Mouse (Mus musculus): ENCODE data around the gene Tuba1a. TPM values are rescaled to one million over a fixed set of nuclear protein-coding genes. Genes with fewer than 3 reads are reported as not detected.

Tuba1a gene
- total RNA-seq, 2 experiments from 2014 or later, result 817 to 827 TPM

DNA sequence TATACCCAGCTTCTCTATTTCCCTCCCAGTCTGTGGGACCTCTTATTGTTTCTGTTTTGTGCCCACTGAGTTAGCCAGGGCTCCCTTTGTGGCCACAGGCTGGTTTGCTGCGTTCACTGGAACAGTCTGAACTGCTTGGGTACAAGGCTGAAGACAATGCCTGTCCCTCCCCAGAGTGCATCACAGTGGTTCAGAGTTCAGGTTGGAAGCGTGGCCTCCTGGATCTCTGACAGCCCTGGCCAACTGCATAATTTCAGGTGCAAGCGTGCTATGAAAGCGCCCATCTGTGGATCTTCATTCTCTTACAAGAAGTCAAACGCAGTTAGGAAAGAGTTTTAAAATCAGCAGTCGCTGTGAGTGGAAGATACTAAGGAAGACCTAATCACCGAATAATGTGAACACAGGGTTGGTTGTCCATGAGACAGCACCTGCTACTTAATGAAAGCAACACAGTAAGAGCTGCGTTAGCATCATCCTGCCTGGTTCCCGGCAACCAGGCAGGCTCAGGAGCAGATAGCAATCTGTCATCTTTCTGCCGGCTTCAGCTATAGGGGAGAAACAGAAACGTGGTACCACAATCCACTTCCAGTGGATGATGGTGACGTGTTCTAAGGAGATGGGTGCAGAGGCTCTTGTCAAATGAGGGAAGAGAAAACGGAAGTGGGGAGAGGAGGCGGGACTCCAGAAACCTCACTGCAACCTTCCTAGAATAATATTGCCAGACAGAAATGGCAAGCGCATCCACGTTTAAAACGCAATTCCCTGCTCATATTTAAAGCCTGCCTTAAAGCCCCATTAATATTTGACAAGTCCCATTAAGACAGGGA is 38.8 kb upstream of the Tuba1a start:
- peak; percentile 63 to 71 for DNase-seq (ENCODE audit: extremely low spot score in 1 of 2, low spot score in 2 of 2)
- no peak for TF ChIP-seq CTCF (IDR thresholded peaks at IDR 0.05)
- peak overlapping the region; percentile 95 for H3K27ac ChIP-seq
- H3K4me3 ChIP-seq, result peak overlapping the region; percentile 46
- intact Hi-C loops (cut with DNase I), result loop anchor here (2.0 to 5.0 kb wide), 2 partner anchors 21 to 120 kb away; partner anchors contain the start of gene Kmt2d

GRCm38 (mm10) chr15:98991540-98992050 is 38.1 kb upstream of the Tuba1a start:
- intact Hi-C loops (cut with DNase I), result loop anchor here (2.0 to 5.0 kb wide), 2 partner anchors 21 to 119 kb away; partner anchors contain the start of gene Kmt2d
- DNase-seq (ENCODE audit: extremely low spot score in 1 of 2, low spot score in 2 of 2), result no peak
- TF ChIP-seq CTCF (IDR thresholded peaks at IDR 0.05), result no peak
- Histone ChIP-seq H3K27ac (peak overlapping the region; percentile 95), H3K4me3 (no peak overlapping the region)

DNA sequence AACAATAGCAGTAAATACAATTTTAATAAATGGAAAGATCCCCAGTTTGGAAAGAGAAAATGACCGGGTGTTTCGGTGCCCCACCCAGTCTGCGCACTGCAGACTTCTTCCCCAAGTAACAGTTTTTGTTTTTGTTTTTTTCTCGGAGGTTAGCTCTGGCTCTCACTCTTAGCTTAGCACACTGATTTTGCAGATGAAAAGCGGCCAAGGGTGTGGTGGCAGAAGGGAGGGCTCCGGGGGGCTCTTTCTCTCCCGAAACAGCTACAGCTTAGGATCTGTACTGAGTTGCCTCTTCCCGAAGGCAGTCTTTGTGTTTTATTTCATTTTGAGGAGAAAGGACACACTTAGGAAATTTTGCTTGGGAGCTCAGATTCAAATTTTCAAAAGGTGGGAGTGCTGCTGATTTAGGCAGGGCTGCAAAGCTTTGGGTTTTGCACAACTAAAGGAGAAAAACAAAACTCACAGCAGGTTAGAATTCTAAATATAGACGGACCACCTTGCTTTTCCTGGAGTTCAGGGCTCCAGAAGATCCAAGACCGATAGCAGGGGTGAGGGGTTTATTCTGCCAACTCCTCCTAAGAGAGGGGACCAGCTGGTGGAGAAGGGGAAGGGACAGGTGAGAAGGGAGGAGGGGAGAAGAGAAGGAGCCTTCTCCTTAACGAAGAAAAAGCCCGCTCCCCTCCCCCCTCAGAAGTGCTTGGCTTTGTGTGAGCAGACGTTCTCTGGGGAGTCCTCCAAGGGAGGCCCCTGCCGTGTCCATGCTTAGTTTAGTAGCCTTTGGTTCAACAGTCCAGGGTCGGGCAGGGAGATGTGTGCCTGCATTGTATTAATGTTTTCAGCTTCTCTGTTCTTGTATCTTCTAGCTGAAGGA is 37.4 kb upstream of the Tuba1a start:
- Histone ChIP-seq H3K27ac (peak overlapping the region; percentile 95), H3K4me3 (no peak overlapping the region)
- TF ChIP-seq CTCF (IDR thresholded peaks at IDR 0.05), result no peak
- intact Hi-C loops (cut with DNase I), result loop anchor here (5.0 kb wide), 1 partner anchor 119 kb away; the partner anchor contains the start of gene Kmt2d
- no peak for DNase-seq (ENCODE audit: extremely low spot score in 1 of 2, low spot score in 2 of 2)

DNA sequence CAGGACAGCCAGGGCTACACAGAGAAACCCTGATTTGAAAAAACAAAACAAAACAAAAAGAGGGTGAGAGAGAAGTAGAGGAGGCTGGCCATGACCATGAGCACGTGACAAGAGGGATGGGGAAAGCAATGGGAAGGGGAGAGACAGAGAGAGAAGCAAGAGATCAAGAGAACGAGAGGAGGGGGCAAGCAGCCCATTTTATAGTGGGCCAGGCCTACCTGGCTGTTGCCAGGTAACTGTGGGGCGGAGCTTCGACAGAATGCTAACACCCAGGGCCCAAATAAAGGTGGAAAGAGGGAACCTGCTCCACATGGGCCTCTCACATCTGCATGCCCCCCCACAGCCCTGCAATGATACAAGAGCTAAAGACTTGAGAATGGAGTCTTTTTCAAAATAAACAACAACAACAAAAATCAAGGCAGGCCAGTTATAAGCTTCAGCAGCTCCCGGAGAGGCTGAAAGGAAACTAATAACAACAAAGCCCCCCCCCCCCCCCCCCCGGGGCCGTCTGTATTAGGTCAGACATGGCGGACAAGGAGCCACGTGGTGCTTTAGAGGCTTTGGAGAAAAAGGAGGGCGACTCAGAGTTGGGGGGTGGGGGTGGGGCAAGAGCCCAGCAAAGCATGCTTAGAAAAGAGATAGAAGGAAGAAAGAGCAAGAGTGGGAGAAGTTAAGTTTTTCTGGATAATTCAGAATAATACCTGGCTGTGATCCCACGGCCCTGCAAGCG is 36.4 kb upstream of the Tuba1a start:
- H3K27ac ChIP-seq, result peak overlapping the region; percentile 95; the same call in 1 of the 2 replicates
- intact Hi-C loops (cut with DNase I), result loop anchor here (5.0 kb wide), 1 partner anchor 118 kb away; the partner anchor contains the start of gene Kmt2d
- TF ChIP-seq CTCF (IDR thresholded peaks at IDR 0.05), result no peak
- H3K4me3 ChIP-seq, result no peak overlapping the region
- no peak for DNase-seq (ENCODE audit: extremely low spot score in 1 of 2, low spot score in 2 of 2)

DNA sequence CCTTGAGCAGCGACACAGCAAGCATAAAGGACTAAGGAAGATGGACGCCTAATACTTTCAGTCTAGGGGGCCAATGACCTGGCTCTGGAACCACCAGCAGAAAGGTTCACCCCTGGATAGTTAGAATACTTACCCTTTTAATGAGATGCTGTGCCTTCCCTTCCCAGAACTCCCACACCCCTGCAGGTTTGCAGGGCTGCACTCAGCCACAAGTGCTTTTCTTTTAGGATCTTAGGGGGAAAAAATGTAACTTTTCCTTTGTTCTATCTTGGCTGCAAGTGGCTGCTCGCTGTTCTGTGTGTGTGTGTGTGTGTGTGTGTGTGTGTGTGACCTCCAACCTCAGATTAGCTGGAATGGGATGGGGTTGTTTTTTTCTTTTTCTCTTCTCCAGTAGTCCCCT is 35.3 kb upstream of the Tuba1a start:
- no peak overlapping the region for H3K4me3 ChIP-seq
- intact Hi-C loops (cut with DNase I), result no loop called here
- H3K27ac ChIP-seq, result no peak overlapping the region
- TF ChIP-seq CTCF (IDR thresholded peaks at IDR 0.05), result no peak
- DNase-seq (ENCODE audit: extremely low spot score in 1 of 2, low spot score in 2 of 2), result no peak

DNA sequence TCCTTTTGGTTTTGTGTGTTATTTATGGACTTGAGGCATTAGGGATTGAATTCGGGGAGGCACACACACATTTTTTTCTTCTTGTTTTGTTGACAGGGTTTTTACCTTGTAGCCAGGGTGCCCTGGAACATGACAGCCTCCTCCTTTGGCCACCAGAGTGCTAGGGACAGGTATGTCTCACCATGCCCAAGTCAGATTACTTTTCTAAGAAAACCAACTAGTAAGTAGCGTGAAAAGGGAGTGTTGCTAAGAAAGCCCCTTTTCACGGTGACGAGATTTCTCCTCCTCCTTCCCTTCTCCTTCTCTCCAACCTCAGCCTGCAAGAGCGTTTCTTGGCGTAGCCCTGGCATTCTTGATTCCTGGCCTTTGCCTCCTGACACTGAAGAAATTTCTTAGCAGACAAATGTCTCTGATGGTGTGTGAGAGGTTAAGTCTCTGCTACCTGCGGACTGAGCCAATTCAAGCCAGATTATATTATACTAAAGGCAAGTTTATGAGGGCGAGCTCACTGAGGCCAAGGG is 34.2 kb upstream of the Tuba1a start:
- intact Hi-C loops (cut with DNase I), result no loop called here
- peak overlapping the region; percentile 99 for H3K27ac ChIP-seq
- no peak overlapping the region for H3K4me3 ChIP-seq
- DNase-seq (ENCODE audit: extremely low spot score in 1 of 2, low spot score in 2 of 2), result no peak
- no peak for TF ChIP-seq CTCF (IDR thresholded peaks at IDR 0.05)

GRCm38 (mm10) chr15:98987077-98987630 is 33.7 kb upstream of the Tuba1a start:
- no peak for TF ChIP-seq CTCF (IDR thresholded peaks at IDR 0.05)
- intact Hi-C loops (cut with DNase I), result no loop called here

DNA sequence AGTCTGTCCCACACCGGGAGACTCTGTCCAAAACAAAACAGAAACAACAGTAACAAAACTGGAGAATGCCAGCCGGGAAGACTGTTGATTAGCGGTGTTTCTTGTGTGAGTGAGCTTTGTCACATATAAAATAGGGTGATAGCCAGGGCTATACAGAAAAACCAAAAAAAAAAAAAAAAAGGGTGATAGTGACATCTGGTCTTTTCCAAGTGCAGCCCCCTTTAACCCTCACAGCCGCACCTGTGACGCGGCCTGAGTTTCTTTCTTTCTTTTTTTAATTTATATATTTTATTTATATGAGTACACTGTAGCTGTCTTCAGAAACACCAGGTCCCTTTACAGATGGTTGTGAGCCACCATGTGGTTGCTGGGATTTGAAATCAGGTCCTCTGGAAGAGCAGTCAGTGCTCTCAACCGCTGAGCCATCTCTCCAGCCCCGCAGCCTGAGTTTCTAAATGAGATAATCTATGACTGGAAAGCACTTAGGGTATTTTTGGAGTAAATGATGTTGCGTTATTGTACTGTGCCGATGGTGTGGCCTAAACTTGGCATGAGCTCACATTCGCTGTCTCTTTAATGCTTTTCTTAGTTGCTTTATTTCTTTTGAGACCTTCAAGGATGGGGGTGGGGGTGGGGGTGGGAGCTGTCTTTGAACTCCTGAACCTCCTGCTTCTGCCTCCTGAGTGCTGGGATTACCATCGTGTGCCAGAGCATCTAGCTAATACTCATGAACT is 32.6 kb upstream of the Tuba1a start:
- no peak for DNase-seq (ENCODE audit: extremely low spot score in 1 of 2, low spot score in 2 of 2)
- intact Hi-C loops (cut with DNase I), result loop anchor here (2.0 kb wide), 1 partner anchor 33 kb away; the partner anchor contains the start of genes Gm49450 and Tuba1a
- Histone ChIP-seq H3K4me3 (peak overlapping the region; percentile 68), H3K27ac (peak overlapping the region; percentile 99)
- TF ChIP-seq CTCF (IDR thresholded peaks at IDR 0.05), result no peak

More at GRCm38 (mm10) chr15:98987077-98987630, 33.7 kb upstream of the Tuba1a start:
- no peak for DNase-seq (ENCODE audit: extremely low spot score in 1 of 2, low spot score in 2 of 2)
- Histone ChIP-seq H3K4me3 (no peak overlapping the region), H3K27ac (peak overlapping the region; percentile 99)

GRCm38 (mm10) chr15:98985240-98985981 is 31.9 kb upstream of the Tuba1a start:
- peak; percentile 70 to 73 for DNase-seq (ENCODE audit: extremely low spot score in 1 of 2, low spot score in 2 of 2)
- no peak for TF ChIP-seq CTCF (IDR thresholded peaks at IDR 0.05)
- Histone ChIP-seq H3K4me3 (peak overlapping the region; percentile 68), H3K27ac (peak overlapping the region; percentile 99)
- intact Hi-C loops (cut with DNase I), result loop anchor here (2.0 kb wide), 1 partner anchor 33 kb away; the partner anchor contains the start of genes Gm49450 and Tuba1a

Measured in left cerebral cortex, adult 2 months (tissue).